11 mouse cellular contexts compared by ENCODE assay signal in genomic region chr11:33145201-33146142, GRCm38 (mm10). TPM values are rescaled to one million over a fixed set of nuclear protein-coding genes. Genes with fewer than 3 reads are reported as not detected.
A peak's percentile ranks its signal among the peaks of the same experiment; 100 is the strongest.
DNase-seq lines count a peak whose midpoint lies in the region; ATAC-seq and TF ChIP-seq lines count a peak whose summit lies in the region.
"Had no signal": no experiment of that assay in that cellular context is flagged by ENCODE, and none has a peak within 500 bp of the region (broad histone marks: within the 10 kb centered on the region; RNA-seq: fewer than 3 reads in every experiment).

No protein-coding gene starts in this region.

- no peak overlapping the region for H3K27ac ChIP-seq in liver, embryonic 11.5 days (ENCODE audit: low read depth, low read length)
- no peak overlapping the region for H3K27ac ChIP-seq in liver, postnatal 0 days (ENCODE audit: low read depth)
- no peak overlapping the region for H3K27ac ChIP-seq in forebrain, embryonic 11.5 days (ENCODE audit: low read depth, low read length)
- no peak overlapping the region; the same call in 1 of the 2 replicates for H3K27ac ChIP-seq in hindbrain, embryonic 12.5 days
- no peak overlapping the region for H3K27ac ChIP-seq in midbrain, postnatal 0 days (ENCODE audit: low read depth, low read length)

- peaks cover 61% of the 10 kb centered on the region for H3K27me3 ChIP-seq in liver, embryonic 11.5 days (replicated peaks; ENCODE audit: control insufficient read depth, insufficient read depth, low read length)
- peaks cover 56% of the 10 kb centered on the region for H3K27me3 ChIP-seq in liver, postnatal 0 days (ENCODE audit: insufficient read depth, low read length)
- H3K27me3 ChIP-seq in forebrain, embryonic 11.5 days (ENCODE audit: control insufficient read depth, insufficient read depth, low read length), result peaks cover 29% of the 10 kb centered on the region
- H3K27me3 ChIP-seq in hindbrain, embryonic 12.5 days, result peaks cover 44% of the 10 kb centered on the region
- H3K27me3 ChIP-seq in midbrain, postnatal 0 days (ENCODE audit: insufficient read depth, low read length), result peaks cover 16% of the 10 kb centered on the region; the same call in 1 of the 2 replicates

- H3K4me2 ChIP-seq in liver, embryonic 11.5 days, result no peak overlapping the region
- no peak overlapping the region for H3K4me2 ChIP-seq in liver, postnatal 0 days (ENCODE audit: low read depth, low read length)
- no peak overlapping the region for H3K4me2 ChIP-seq in forebrain, embryonic 11.5 days (ENCODE audit: low read depth, low read length, severe bottlenecking)
- H3K4me2 ChIP-seq in hindbrain, embryonic 12.5 days (replicated peaks), result peak overlapping the region; percentile 86
- peak overlapping the region; percentile 84 for H3K4me2 ChIP-seq in midbrain, postnatal 0 days (ENCODE audit: low read depth, low read length, poor library complexity, severe bottlenecking)

- WGBS in liver, embryonic 11.5 days, result 44% methylated on average over 7 of the region's 7 CpGs
- 31% methylated on average over 7 of the region's 7 CpGs for WGBS in liver, postnatal 0 days (ENCODE audit: insufficient replicate concordance)
- WGBS in forebrain, embryonic 11.5 days, result 18% methylated on average over 7 of the region's 7 CpGs
- 21% methylated on average over 7 of the region's 7 CpGs for WGBS in hindbrain, embryonic 12.5 days
- WGBS in midbrain, postnatal 0 days, result 14% methylated on average over 7 of the region's 7 CpGs

- no peaks in the 10 kb centered on the region for H3K9me3 ChIP-seq in liver, embryonic 11.5 days (ENCODE audit: control insufficient read depth, low read length)
- H3K9me3 ChIP-seq in liver, postnatal 0 days (ENCODE audit: low read length), result no peaks in the 10 kb centered on the region
- H3K9me3 ChIP-seq in forebrain, embryonic 11.5 days (ENCODE audit: control insufficient read depth, low read length), result no peaks in the 10 kb centered on the region
- no peaks in the 10 kb centered on the region for H3K9me3 ChIP-seq in hindbrain, embryonic 12.5 days (replicated peaks)
- H3K9me3 ChIP-seq in midbrain, postnatal 0 days (ENCODE audit: low read length), result no peaks in the 10 kb centered on the region

- no peak for ATAC-seq in liver, embryonic 11.5 days (replicated peaks; ENCODE audit: low FRiP score)
- ATAC-seq in liver, postnatal 0 days, result no peak
- no peak for ATAC-seq in forebrain, embryonic 11.5 days (replicated peaks; ENCODE audit: low FRiP score)
- no peak for ATAC-seq in hindbrain, embryonic 12.5 days (ENCODE audit: low FRiP score)
- ATAC-seq in midbrain, postnatal 0 days (ENCODE audit: low FRiP score), result no peak

- no peak overlapping the region for H3K9ac ChIP-seq in liver, embryonic 11.5 days (ENCODE audit: low read depth, low read length)
- no peak overlapping the region for H3K9ac ChIP-seq in liver, postnatal 0 days (replicated peaks)
- no peak overlapping the region for H3K9ac ChIP-seq in forebrain, embryonic 11.5 days (ENCODE audit: low read length)
- peak overlapping the region; percentile 5; the same call in 1 of the 2 replicates for H3K9ac ChIP-seq in hindbrain, embryonic 12.5 days
- H3K9ac ChIP-seq in midbrain, postnatal 0 days (replicated peaks; ENCODE audit: low read length, poor library complexity, severe bottlenecking), result no peak overlapping the region

- TF ChIP-seq CTCF in liver, postnatal 0 days (IDR thresholded peaks at IDR 0.05; ENCODE audit: low read depth), result no peak
- TF ChIP-seq CTCF in midbrain, postnatal 0 days (IDR thresholded peaks at IDR 0.05), result no peak

- no peak overlapping the region for H3K4me3 ChIP-seq in liver, embryonic 11.5 days (ENCODE audit: low read depth, low read length)
- H3K4me3 ChIP-seq in liver, postnatal 0 days (ENCODE audit: low read depth, low read length), result no peak overlapping the region
- H3K4me3 ChIP-seq in forebrain, embryonic 11.5 days (ENCODE audit: low read depth, low read length), result no peak overlapping the region
- peak overlapping the region; percentile 71 for H3K4me3 ChIP-seq in hindbrain, embryonic 12.5 days
- peak overlapping the region; percentile 65 for H3K4me3 ChIP-seq in midbrain, postnatal 0 days (ENCODE audit: low read depth, low read length)

- no peak for TF ChIP-seq EP300 in liver, postnatal 0 days (IDR thresholded peaks at IDR 0.05; ENCODE audit: low read depth)

- H3K36me3 ChIP-seq in liver, embryonic 11.5 days (ENCODE audit: control insufficient read depth, insufficient read depth, low read length), result peaks cover 3% of the 10 kb centered on the region; the same call in 1 of the 2 replicates
- peaks cover 3% of the 10 kb centered on the region for H3K36me3 ChIP-seq in liver, postnatal 0 days (replicated peaks; ENCODE audit: insufficient read depth, low read length)
- no peaks in the 10 kb centered on the region for H3K36me3 ChIP-seq in forebrain, embryonic 11.5 days (ENCODE audit: control insufficient read depth, insufficient read depth, low read length)
- peaks cover 6% of the 10 kb centered on the region for H3K36me3 ChIP-seq in hindbrain, embryonic 12.5 days
- H3K36me3 ChIP-seq in midbrain, postnatal 0 days (ENCODE audit: insufficient read depth, low read length), result peaks cover 7% of the 10 kb centered on the region; the same call in 1 of the 2 replicates

- peaks cover 11% of the 10 kb centered on the region for H3K4me1 ChIP-seq in liver, embryonic 11.5 days (replicated peaks; ENCODE audit: control insufficient read depth, insufficient read depth, low read length)
- H3K4me1 ChIP-seq in liver, postnatal 0 days (ENCODE audit: insufficient read depth), result peaks cover 16% of the 10 kb centered on the region
- peaks cover 15% of the 10 kb centered on the region; the same call in 1 of the 2 replicates for H3K4me1 ChIP-seq in forebrain, embryonic 11.5 days (replicated peaks; ENCODE audit: control insufficient read depth, insufficient read depth, low read length)
- peaks cover 42% of the 10 kb centered on the region for H3K4me1 ChIP-seq in hindbrain, embryonic 12.5 days
- H3K4me1 ChIP-seq in midbrain, postnatal 0 days (ENCODE audit: insufficient read depth, low read length), result 0 out of 2 replicates have a peak, but pooled peaks cover 6% of the 10 kb centered on the region

- DNase-seq in liver, embryonic 11.5 days (ENCODE audit: low spot score), result peak; percentile 29
- no peak for DNase-seq in liver, postnatal 0 days
- DNase-seq in forebrain, embryonic 11.5 days (ENCODE audit: low spot score), result peak; percentile 51
- DNase-seq in midbrain, postnatal 0 days (ENCODE audit: low spot score), result no peak
- DNase-seq in thymus, postnatal 25 days, result no peak
- DNase-seq in gastrocnemius, postnatal 36 days, result no peak
- DNase-seq in ovary, postnatal 14 days (ENCODE audit: low spot score), result no peak

- intact Hi-C loops in gastrocnemius, postnatal 36 days (cut with DNase I), result loop anchor here (5.0 to 10.0 kb wide), 5 partner anchors 48 to 521 kb away; no protein-coding TSS in a partner anchor

RNA-seq across cellular contexts. Expression of gene Fgf18, which starts 1.7 kb away (rescaled TPM):
- polyA plus RNA-seq in liver, embryonic 11.5 days (2014; fragmentation: Nextera tagmentation; extraction: Ambion mirVana), result 0.56 and 0.90 TPM in 2 replicates
- polyA plus RNA-seq in liver, postnatal 0 days (2015; fragmentation: Nextera tagmentation; extraction: Ambion mirVana), result 0.11 and 0.13 TPM in 2 replicates
- polyA plus RNA-seq in forebrain, embryonic 11.5 days (2014; fragmentation: Nextera tagmentation; extraction: Ambion mirVana), result 2.7 and 4.1 TPM in 2 replicates
- 9.8 and 10.7 TPM in 2 replicates for polyA plus RNA-seq in hindbrain, embryonic 12.5 days (2016; fragmentation: Nextera tagmentation; extraction: Ambion mirVana)
- 6.7 and 10.8 TPM in 2 replicates for total RNA-seq in midbrain, postnatal 0 days (2014; rRNA removed)
- 6.5 and 7.7 TPM in 2 replicates for polyA plus RNA-seq in midbrain, postnatal 0 days (2015; fragmentation: Nextera tagmentation; extraction: Ambion mirVana)
- 1 to 10 TPM in 1 of 2 experiments, under 1 TPM in 1; 0.86 to 2.4 TPM for total RNA-seq in gastrocnemius, postnatal 36 days (2021)
- total RNA-seq: granulocyte monocyte progenitor cell, adult 5-6 weeks had no signal

RNA-seq across cellular contexts. Expression of gene Npm1, which starts 17.5 kb away (rescaled TPM):
- polyA plus RNA-seq in liver, embryonic 11.5 days (2014; fragmentation: Nextera tagmentation; extraction: Ambion mirVana), result 1,827 and 1,921 TPM in 2 replicates
- polyA plus RNA-seq in liver, postnatal 0 days (2015; fragmentation: Nextera tagmentation; extraction: Ambion mirVana), result 321 TPM in 2 replicates
- 1,065 and 1,104 TPM in 2 replicates for polyA plus RNA-seq in forebrain, embryonic 11.5 days (2014; fragmentation: Nextera tagmentation; extraction: Ambion mirVana)
- polyA plus RNA-seq in hindbrain, embryonic 12.5 days (2016; fragmentation: Nextera tagmentation; extraction: Ambion mirVana), result 615 and 624 TPM in 2 replicates
- 303 and 313 TPM in 2 replicates for total RNA-seq in midbrain, postnatal 0 days (2014; rRNA removed)
- 321 and 334 TPM in 2 replicates for polyA plus RNA-seq in midbrain, postnatal 0 days (2015; fragmentation: Nextera tagmentation; extraction: Ambion mirVana)
- 100 to 1,000 TPM in 1 of 2 experiments, 10 to 100 TPM in 1; 86.6 to 116 TPM for total RNA-seq in gastrocnemius, postnatal 36 days (2021)

RNA-seq across cellular contexts. Expression of gene Tlx3, which starts 57.9 kb away (rescaled TPM):
- not detected in 2 replicates for polyA plus RNA-seq in liver, embryonic 11.5 days (2014; fragmentation: Nextera tagmentation; extraction: Ambion mirVana)
- polyA plus RNA-seq in liver, postnatal 0 days (2015; fragmentation: Nextera tagmentation; extraction: Ambion mirVana), result not detected in 2 replicates
- not detected in 2 replicates for polyA plus RNA-seq in forebrain, embryonic 11.5 days (2014; fragmentation: Nextera tagmentation; extraction: Ambion mirVana)
- polyA plus RNA-seq in hindbrain, embryonic 12.5 days (2016; fragmentation: Nextera tagmentation; extraction: Ambion mirVana), result 29.8 and 33.8 TPM in 2 replicates
- 2.5 and 7.2 TPM in 2 replicates for total RNA-seq in midbrain, postnatal 0 days (2014; rRNA removed)
- 0.22 TPM in 1 of 2 replicates, not detected in the other for polyA plus RNA-seq in midbrain, postnatal 0 days (2015; fragmentation: Nextera tagmentation; extraction: Ambion mirVana)
- not detected for total RNA-seq in gastrocnemius, postnatal 36 days (2021)
- total RNA-seq: granulocyte monocyte progenitor cell, adult 5-6 weeks; left cerebral cortex, adult 8-10 months had no signal
- polyA plus RNA-seq: stomach, embryonic 14.5 days had no signal

Comparison
In these comparisons a context has a peak if more than half of its experiments do, and no peak if none do; other contexts are left out.
1. DNase-seq: peak in liver, embryonic 11.5 days (single experiment) and forebrain, embryonic 11.5 days (single experiment); none in liver, postnatal 0 days (single experiment), midbrain, postnatal 0 days (single experiment), thymus, postnatal 25 days (single experiment), gastrocnemius, postnatal 36 days (0 of 2) and ovary, postnatal 14 days (single experiment).
2. H3K4me2 ChIP-seq: peak in hindbrain, embryonic 12.5 days (single experiment) and midbrain, postnatal 0 days (single experiment); none in liver, embryonic 11.5 days (single experiment), liver, postnatal 0 days (single experiment) and forebrain, embryonic 11.5 days (single experiment).
3. H3K4me3 ChIP-seq: peak in hindbrain, embryonic 12.5 days (single experiment) and midbrain, postnatal 0 days (single experiment); none in liver, embryonic 11.5 days (single experiment), liver, postnatal 0 days (single experiment) and forebrain, embryonic 11.5 days (single experiment).
4. RNA of gene Tlx3, which starts 57.9 kb away (polyA plus RNA-seq): 29.8 to 33.8 TPM in hindbrain, embryonic 12.5 days; 0.22 TPM in midbrain, postnatal 0 days, not detected in forebrain, embryonic 11.5 days, not detected in liver, embryonic 11.5 days and not detected in liver, postnatal 0 days; every median in the first group is over 10 times any median in the second.